Mouse (Mus musculus) cerebellum, adult 9-10 months (tissue): Measurements from ENCODE around the gene Tmem26.
"Not testable (repeated sequence)": the region's sequence is repeated elsewhere in the genome, so short reads cannot be mapped to it uniquely, and the experiment has no call there.

ENCODE experiments used
- DNase-seq: peaks from one replicate; pipeline ENCODE4 v3.0.0; 2022

Tmem26 gene

DNA sequence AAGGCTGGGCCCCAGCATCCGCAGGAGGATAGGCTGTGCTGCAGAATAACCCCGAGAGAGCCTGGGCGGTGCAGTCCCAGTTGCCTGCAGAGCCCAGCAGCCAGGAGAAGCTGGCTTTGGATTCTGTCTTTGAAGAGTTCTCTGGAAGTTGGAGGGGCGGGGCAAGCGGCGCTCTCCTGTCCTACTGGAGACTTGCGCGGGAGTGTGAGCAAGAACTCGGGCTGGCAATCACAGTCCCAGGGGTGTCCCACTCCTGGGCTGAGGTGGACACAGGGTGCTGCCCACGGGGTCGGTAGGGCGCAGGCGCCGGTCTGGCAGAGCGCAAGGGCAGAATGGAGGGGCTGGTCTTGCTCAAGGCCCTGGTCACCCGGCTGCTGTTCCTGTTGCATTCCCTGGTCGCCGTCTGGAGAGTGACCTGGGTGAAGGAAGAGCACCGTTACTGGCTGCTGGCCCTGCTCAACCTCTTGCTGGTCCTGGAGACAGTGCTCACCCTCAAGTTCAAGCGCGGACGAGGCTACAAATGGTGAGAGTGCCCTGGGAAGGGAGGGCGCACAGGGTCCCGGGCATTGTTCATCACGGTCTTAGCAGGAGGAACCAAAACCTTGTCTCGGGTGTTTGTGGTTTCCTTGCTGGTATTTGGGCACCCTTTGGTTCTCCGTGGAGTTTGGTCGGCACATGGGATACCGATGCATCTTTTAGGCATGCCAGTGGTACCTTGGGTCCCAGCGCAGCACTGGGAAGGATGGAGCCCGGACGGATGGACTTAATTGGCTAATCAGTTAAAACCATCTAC is at the start of gene Tmem26:
Gene Tmem26 (plus strand): TSS at position 79 of the 793 bp plus-strand sequence.
- DNase-seq = no peak

DNA sequence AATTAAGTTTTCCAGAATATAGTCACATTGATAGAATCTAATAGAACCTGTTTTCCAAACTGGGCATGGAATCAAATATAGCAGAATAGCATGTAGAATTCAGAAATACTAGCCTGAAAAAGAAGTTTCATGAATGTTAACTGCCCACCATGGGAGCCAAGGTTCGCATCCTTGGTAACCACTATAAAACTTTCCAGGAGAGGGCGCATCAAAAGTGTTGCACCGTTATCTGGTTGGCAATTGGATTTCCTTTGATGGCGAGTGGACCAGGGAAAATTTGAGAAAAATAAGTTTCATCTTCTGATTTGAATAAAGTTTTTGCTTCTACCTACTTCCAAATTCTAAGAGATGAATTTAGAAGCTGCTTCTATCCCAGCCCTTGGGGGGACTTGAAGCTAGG is 44.8 kb upstream of the Tmem26 start:
- DNase-seq = no peak

GRCm38 (mm10) chr10:68681233-68681632 is 42.2 kb upstream of the Tmem26 start:
- no peak for DNase-seq

GRCm38 (mm10) chr10:68685510-68685909 is 37.9 kb upstream of the Tmem26 start:
- no peak for DNase-seq

DNA sequence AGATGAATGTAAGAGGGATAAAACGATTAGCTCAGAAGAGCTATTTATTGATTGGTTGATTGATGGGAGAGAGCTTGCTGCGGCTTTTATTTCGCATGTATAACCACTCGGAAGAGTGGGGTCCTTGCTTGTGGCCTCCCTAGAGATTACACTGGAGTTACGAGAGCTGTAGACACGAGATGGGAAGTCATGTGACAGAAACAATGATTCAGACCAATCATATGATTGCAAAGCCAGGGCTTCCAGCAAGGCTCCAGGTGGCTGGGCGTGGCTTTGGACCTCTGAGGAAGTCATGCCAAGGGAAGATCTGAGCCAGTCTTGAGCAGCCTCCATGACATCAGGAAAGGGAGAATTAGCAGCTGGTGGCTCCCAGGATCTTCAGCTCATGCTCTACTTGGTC is 32.3 kb upstream of the Tmem26 start:
- DNase-seq = no peak

GRCm38 (mm10) chr10:68692401-68692800 is 31.0 kb upstream of the Tmem26 start:
- no peak for DNase-seq

DNA sequence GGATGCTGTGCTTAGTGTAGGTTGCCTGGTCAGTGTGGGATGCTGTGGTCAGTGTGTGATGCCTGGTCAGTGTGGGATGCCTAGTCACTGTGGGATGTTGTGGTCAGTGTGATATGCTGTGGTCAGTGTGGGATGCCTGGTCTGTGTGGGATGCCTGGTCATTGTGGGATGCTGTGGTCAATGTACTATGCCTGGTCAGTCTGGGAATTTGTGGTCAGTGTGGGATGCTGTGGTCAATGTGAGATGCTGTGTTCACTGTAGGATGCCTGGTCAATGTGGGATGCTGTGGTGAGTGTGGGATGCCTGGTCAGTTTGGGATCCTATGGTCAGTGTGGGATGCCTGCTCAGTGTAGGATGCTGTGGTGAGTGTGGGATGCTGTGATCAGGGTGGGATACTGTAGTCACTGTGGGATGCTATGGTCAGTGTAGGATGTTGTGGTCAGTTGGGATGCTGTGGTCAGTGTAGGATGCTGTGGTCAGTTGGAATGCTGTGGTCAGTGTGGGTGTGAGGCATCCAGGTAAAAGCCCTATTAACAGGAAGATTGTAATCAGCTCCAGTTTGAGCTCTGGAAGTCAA is 27.6 kb upstream of the Tmem26 start:
- DNase-seq = no peak

- DNase-seq = no peak
These were observed 19.2 kb upstream of the Tmem26 start for GRCm38 (mm10) chr10:68704268-68704667.

DNA sequence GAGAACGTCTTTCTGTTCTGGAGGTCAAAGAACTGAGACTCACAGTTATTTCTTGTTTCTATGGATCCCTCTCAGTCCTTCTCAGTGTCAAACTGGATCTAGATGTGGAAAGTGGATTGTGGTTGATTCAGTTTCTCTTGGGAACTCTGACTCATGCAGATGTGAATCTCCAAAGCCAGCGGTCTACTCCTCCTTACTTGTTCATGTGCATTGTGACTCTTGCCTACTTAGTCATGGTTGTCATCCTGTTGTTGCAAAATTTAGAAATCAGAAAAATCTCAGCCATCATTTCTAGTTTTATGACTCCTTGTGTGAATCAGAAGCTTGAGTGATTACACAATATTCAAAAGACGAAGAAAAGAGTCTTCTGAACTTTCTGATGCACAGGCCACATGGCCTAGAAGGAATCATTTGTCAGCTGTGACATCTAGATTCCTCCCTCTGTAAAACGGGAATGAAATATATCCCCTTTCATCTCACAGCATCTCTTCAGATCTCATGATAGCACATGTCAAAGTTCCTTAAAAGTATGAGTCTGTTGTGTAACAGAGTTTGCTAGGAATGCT is 17.9 kb upstream of the Tmem26 start:
- DNase-seq = no peak

- DNase-seq = no peak
These were observed 16.2 kb upstream of the Tmem26 start for GRCm38 (mm10) chr10:68707014-68707852.

- DNase-seq = no peak
These were observed 10.5 kb upstream of the Tmem26 start for GRCm38 (mm10) chr10:68712926-68713325.

- no peak for DNase-seq
These were observed 9.1 kb upstream of the Tmem26 start for GRCm38 (mm10) chr10:68714302-68714701.

DNA sequence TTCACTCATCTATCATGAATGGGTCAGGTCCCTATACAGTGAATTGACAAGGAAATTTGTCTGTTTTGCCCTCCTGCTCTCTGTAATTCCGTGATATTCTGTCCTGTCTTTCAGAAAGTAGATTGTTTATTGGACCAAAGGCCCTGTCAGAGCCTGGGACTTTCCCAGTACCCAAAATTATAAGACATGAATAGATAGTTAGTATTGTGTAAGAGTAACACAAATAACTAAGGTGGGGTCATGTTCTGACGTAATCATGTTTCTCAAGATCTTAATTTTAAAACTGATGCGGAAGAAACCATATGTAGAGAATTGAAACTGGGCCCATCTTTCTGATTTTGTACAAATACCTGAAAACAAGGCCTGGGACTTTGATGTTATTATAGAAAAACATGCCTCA is 8.1 kb upstream of the Tmem26 start:
- DNase-seq = no peak

GRCm38 (mm10) chr10:68718375-68718774 is 5.1 kb upstream of the Tmem26 start:
- DNase-seq = no peak

DNA sequence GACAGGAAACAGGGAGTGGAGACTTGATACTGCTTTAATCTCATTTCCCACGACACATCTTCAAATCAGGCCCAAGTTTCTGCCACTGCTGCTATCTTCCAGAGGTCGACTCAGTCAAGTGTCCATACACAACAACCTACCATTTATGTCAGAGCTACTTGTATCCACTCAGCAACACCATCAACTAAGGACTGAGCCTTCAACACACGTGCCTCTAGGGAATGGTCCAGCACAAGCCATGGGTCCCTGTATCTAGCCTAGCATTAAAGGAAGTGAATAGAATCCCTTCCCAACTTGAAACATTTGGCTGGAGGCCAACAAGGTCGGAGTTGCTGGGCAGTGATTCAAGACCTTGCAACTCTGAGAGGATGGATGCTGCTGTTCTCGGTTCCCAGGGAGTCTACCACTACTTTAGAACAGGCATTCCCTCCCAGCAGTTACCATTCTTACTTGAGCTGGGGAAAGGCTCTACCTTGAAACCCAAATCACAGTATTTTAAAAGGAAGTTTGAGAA is 2.5 kb upstream of the Tmem26 start:
- no peak for DNase-seq

- no peak for DNase-seq
These were observed 431 bp upstream of the Tmem26 start for GRCm38 (mm10) chr10:68723015-68723414.

DNA sequence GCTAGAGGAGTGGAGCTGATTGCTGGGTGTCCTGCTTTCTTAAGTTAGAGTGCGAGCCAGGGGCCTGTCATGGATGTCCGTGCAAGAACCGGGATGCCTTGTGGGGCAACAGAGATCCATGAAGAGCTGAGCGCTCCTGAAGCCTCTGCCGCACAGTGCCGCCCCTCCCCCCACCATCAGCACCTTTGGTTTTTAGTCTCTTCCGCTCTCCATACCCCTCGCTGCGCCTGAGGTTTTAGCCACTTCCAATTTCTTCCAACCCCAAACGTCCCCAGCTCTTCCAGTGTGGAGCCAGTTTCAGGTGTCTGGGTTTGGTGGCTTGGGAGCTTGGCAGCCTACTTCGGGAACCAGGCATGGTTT is 895 bp downstream of the Tmem26 start:
- no peak for DNase-seq

GRCm38 (mm10) chr10:68727464-68727863 is 4.0 kb downstream of the Tmem26 start:
- no peak for DNase-seq

DNA sequence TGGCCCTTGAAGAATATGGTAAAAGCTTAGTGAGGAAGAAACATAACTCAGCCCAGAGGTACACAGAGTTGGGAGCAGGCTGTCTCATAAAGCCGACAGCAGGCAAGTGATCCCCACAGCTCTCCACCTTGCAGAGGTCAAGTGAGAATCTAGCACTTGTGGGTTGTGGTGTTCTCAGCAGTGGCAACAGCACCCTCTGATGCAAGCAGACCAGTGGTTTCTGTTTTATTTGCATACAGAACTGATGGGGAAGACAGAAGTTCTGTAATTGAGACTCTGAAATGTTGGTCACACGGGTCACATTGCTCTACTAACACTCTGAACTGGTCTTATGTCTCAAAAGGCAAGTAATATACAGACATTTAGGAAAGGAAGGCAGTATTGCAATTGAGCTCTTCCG is 12.2 kb downstream of the Tmem26 start:
- no peak for DNase-seq

DNA sequence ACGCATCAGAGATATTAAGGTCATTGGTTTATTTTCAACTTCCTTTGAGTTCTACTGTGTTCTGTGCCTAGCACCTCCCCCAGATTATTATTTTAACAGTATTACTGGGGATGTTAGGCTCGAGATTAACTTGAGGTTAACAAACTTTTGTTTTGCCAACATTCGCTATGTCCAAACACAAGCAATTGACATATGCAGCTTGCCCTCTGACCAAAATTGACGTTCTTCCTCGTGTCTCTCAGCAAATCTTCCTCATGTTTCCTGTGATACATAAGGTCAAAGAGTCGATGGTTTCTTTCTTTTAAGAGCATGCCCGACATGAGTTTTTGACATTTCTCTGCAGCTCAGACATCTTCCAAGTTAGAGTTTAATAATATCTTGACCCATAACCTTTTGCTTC is 13.9 kb downstream of the Tmem26 start:
- DNase-seq = no peak

GRCm38 (mm10) chr10:68738981-68739380 is 15.5 kb downstream of the Tmem26 start:
- DNase-seq = not testable (repeated sequence)

- DNase-seq = no peak
These were observed 16.8 kb downstream of the Tmem26 start for GRCm38 (mm10) chr10:68740251-68740650.

DNA sequence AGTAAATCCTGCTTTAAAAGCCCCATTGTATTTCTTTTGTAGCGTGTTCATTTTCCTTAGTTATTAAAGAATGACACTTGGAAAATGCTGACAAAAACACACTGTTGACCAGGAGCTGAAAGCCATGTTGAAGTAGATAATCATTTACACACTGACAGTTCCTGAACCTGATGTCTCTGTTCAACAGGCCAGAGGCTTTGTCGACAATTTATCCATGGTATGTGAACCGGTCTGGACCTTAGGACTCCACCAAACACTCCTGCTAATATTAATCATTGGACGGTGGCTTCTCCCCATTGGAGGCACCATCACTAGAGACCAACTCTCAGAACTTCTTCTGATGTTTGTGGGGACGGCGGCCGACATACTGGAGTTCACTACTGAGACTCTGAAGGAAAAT is 27.5 kb downstream of the Tmem26 start:
- no peak for DNase-seq
